Mouse (Mus musculus) midbrain, embryonic 14.5 days (tissue): Measurements from ENCODE around the gene Nelfb. TPM values are rescaled to one million over a fixed set of nuclear protein-coding genes. Genes with fewer than 3 reads are reported as not detected.

ENCODE experiments used
- ATAC-seq: fragments of 200-750 bp; cut with Nextera tagmentation; 2 replicates; pipeline ENCODE4 v1.8.0; 2017; ENCODE audit warnings: moderate number of reproducible peaks, moderate library complexity; ENCODE audit not compliant: low FRiP score, low TSS enrichment
- DNase-seq: peaks from one replicate; pipeline ENCODE4 v3.0.0-alpha.2; 2015
- H3K27ac ChIP-seq: fragments of 300-500 bp; sonication (generic); replicated peaks from 2 replicates; pipeline ENCODE4 v1.5.1; 2014; ENCODE audit warnings: mild to moderate bottlenecking, low read depth, low read length, moderate library complexity
- H3K27me3 ChIP-seq: fragments of 300-500 bp; sonication (generic); 2 replicates; pipeline ENCODE4 v1.6.1; 2014; ENCODE audit warnings: low read length, control low read depth, mixed read lengths; ENCODE audit not compliant: control insufficient read depth, insufficient read depth
- H3K36me3 ChIP-seq: fragments of 300-500 bp; sonication (generic); 2 replicates; pipeline ENCODE4 v1.6.1; 2014; ENCODE audit warnings: low read length, control low read depth; ENCODE audit not compliant: control insufficient read depth, insufficient read depth
- H3K4me1 ChIP-seq: fragments of 300-500 bp; sonication (generic); 2 replicates; pipeline ENCODE4 v1.6.1; 2014; ENCODE audit warnings: mild to moderate bottlenecking, antibody characterized with exemption, low read length, control low read depth; ENCODE audit not compliant: control insufficient read depth, insufficient read depth
- H3K4me2 ChIP-seq: fragments of 300-500 bp; sonication (generic); 2 replicates; pipeline ENCODE4 v1.6.1; 2014; ENCODE audit warnings: mild to moderate bottlenecking, low read length, moderate library complexity
- H3K4me3 ChIP-seq: fragments of 300-500 bp; sonication (generic); replicated peaks from 2 replicates; pipeline ENCODE4 v1.5.1; 2014; ENCODE audit warnings: low read depth, low read length
- H3K9ac ChIP-seq: fragments of 300-500 bp; sonication (generic); replicated peaks from 2 replicates; pipeline ENCODE4 v1.6.1; 2014; ENCODE audit warnings: mild to moderate bottlenecking, low read length, moderate library complexity
- H3K9me3 ChIP-seq: fragments of 300-500 bp; sonication (generic); 2 replicates; pipeline ENCODE4 v1.6.1; 2016; ENCODE audit warnings: low read length, control low read depth, mixed read lengths; ENCODE audit not compliant: control insufficient read depth
- WGBS: fragments of 180-500 bp; shearing (Covaris S2); extraction: QIAGEN DNeasy Blood & Tissue Kit; methylation state at CpG from one replicate; pipeline ENCODE4 v1.1.7; 2014; 5-methylcytosine and 5-hydroxymethylcytosine counted together
- polyA plus RNA-seq: library from polyadenylated mRNA; unstranded; fragments of >200 nt; fragmentation: Nextera tagmentation; extraction: Ambion mirVana; gene quantifications from 2 replicates; pipeline ENCODE4 v1.2.1, GENCODE M21; 2014

Gene Nelfb
- polyA plus RNA-seq, 1 experiment from 2014 or later = 98.7 TPM

DNA sequence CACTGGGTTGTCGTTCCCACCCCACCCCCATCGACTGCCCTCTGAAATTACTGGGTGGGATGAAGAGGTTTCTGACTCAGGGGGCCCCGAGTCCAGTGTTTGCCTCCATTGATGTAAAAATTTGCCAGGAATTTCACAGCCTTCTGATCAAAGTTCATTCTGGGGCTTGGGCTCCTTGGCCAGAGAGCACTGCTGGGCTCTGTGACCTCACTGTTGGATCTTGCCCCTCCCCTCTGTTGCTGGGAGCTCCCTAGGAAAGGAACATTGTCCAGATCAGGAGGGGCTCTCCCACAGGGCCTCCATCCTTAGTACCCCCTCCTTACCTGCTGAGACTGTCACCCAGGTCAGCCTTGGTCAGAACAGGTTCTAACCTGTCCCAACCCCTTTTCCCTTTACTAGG lies 3.2 kb upstream of the Nelfb start, which contains the start of gene Stpg3:
Gene Stpg3 (minus strand): TSS at position 194 of the 400 bp plus-strand sequence.
- 52% methylated on average over 3 of the region's 3 CpGs for WGBS

DNA sequence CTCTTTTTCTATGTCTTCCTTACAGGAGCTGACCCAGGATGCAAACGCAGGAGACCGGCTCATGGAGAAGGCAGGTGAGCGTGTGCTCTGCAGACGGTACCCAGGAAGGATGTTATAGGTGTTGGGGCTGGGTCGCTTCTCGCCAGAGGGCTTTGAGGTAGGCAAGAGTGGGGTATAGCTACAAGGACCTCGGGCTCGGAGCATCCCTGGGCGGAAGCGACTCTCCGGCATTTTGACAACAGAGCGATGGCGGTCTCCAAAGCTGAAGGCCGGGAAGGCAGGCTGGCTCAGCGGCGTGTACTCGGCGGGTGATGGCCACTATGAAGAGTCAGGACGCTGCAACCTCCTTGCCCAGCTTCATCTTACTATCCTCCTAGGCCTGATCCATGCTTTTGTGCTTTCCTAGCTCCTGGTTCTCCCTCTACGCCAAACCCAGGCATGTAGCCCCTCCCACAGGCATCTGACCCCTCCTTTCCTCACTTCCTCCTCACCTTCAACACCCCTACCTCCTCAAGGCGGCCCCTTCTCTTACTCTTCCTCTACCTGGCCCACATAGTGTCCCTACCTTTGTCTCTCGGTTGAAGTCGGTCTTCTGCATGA lies 2.1 kb upstream of the Nelfb start:
- H3K9ac ChIP-seq = no peak overlapping the region
- peaks cover 3% of the 10 kb centered on the region for H3K36me3 ChIP-seq
- no peak for ATAC-seq
- no peak overlapping the region for H3K4me3 ChIP-seq
- H3K27ac ChIP-seq = no peak overlapping the region
- H3K4me1 ChIP-seq = peaks cover 19% of the 10 kb centered on the region
- H3K4me2 ChIP-seq = no peak overlapping the region
- 74% methylated on average over 23 of the region's 23 CpGs for WGBS
- H3K27me3 ChIP-seq = no peaks in the 10 kb centered on the region
- DNase-seq = no peak
- H3K9me3 ChIP-seq = no peaks in the 10 kb centered on the region

More for the DNA sequence above, 3.2 kb upstream of the Nelfb start, which contains the start of gene Stpg3:
- H3K9ac ChIP-seq = no peak within 1 kb of the TSS
- H3K9me3 ChIP-seq = no peaks in the 10 kb centered on the region
- ATAC-seq (no peak), DNase-seq (no peak)
- no peak within 1 kb of the TSS for H3K4me2 ChIP-seq
- H3K36me3 ChIP-seq = no peaks in the 10 kb centered on the region
- peaks cover 10% of the 10 kb centered on the region for H3K4me1 ChIP-seq
- H3K27ac ChIP-seq = no peak within 1 kb of the TSS
- no peak within 1 kb of the TSS for H3K4me3 ChIP-seq
- H3K27me3 ChIP-seq = no peaks in the 10 kb centered on the region

DNA sequence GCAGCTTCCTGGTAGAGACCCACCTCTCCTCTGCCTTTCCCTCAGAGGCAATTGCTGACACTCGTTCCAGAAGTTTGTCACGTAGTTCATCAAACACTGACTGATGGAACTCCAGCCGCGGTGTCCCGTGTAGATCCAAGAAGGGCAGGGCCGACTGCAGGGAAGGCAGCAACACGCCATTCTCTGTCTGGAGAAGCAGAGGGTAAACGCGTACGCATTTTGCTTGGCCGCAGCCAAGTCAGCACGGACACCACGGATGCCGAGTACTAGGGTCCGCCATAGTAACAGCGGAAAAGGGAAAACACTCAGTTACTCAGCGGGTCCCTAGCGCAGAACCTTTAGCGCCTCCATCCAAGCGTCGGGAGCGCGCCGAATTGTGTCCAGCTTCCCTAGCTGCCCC lies 603 bp downstream of the Nelfb start:
- Histone ChIP-seq H3K4me3 (peak overlapping the region; percentile 86), H3K9me3 (no peaks in the 10 kb centered on the region), H3K4me1 (peaks cover 21% of the 10 kb centered on the region), H3K9ac (peak overlapping the region; percentile 88), H3K36me3 (peaks cover 27% of the 10 kb centered on the region), H3K4me2 (peak overlapping the region; percentile 83), H3K27ac (peak overlapping the region; percentile 92), H3K27me3 (no peaks in the 10 kb centered on the region)
- 0 out of 2 replicates have a peak, but pooled peaks have one; percentile 13 for ATAC-seq
- no peak for DNase-seq
- under 1% methylated on average over 24 of the region's 24 CpGs for WGBS

DNA sequence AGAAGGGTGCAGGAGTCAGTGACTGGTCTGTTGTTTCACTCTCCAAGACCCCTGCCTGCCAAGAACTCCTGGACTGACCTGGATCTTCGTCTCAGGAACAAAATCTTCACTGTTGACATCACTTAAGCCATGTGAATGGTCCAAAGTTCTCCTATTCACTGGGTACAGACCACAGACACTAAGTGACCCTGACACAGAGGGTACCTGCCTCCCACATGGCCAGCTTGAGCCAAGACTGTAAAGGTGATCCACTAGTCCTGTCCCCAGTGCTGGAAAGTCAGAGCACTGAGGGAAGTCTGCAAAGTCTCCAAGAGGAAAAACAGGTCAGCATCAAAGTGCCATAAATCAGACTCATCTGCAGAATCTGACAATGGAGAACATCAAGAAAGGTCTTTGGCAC lies 3.7 kb downstream of the Nelfb start:
- no peak for DNase-seq
- Histone ChIP-seq H3K4me1 (peaks cover 21% of the 10 kb centered on the region), H3K36me3 (peaks cover 58% of the 10 kb centered on the region), H3K4me2 (no peak overlapping the region), H3K9me3 (no peaks in the 10 kb centered on the region), H3K4me3 (no peak overlapping the region), H3K27me3 (no peaks in the 10 kb centered on the region), H3K27ac (no peak overlapping the region), H3K9ac (no peak overlapping the region)
- ATAC-seq = no peak
- WGBS = 86% methylated on average over 1 of the region's 1 CpGs

DNA sequence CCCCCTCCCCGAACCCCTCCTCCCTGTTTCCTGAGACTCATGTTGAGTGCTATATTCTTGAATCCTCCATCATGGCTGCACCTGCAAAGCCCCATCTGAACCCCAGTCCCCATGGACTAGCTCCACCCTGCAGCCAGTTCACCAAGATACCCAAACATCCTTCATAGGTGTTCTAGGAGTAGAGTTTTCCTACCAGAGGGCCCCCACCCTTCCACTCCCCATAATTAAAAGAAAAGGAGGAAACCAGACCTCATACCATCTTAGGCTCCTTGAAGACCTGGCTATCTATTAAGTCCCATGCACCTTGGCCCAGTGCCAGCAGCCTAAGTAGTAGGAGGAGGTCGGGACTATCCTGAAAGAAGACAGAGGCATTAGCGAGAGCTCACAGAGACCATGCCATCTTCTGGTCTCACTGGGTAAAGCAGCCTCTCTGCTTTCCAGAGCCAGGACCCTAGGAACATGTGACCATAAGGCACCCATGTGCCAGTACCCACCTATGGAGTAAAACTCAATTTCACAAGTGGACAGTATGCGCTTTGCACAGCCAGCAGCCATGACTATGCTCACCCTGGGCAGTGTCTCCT lies 7.6 kb downstream of the Nelfb start:
- no peak overlapping the region for H3K4me3 ChIP-seq
- H3K9ac ChIP-seq = no peak overlapping the region
- no peak overlapping the region for H3K27ac ChIP-seq
- H3K9me3 ChIP-seq = no peaks in the 10 kb centered on the region
- no peak for ATAC-seq
- no peaks in the 10 kb centered on the region for H3K27me3 ChIP-seq
- 0 out of 2 replicates have a peak, but pooled peaks cover 6% of the 10 kb centered on the region for H3K4me1 ChIP-seq
- peak; percentile 24 for DNase-seq
- peaks cover 93% of the 10 kb centered on the region for H3K36me3 ChIP-seq
- H3K4me2 ChIP-seq = no peak overlapping the region
- WGBS = 61% methylated on average over 4 of the region's 4 CpGs

DNA sequence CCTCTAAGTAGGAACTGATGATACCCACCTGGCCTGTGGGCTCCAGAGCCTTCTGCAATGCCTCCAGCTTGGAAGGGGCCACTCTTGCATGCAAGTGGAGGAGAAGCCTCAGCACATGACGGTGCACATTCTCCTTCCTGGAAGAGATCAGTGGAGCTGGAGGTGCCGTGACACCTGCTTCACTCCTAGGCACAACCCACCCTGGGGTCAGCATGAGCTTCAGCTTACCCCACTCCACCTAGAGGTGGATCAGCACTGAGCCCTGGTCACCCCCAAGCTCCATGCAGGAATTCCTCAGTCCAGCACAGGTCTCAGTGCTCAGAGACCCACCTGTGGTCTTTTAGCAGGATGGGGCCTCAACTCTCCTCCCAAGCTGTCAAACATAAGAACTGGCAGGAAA lies 10.7 kb downstream of the Nelfb start:
- no peaks in the 10 kb centered on the region for H3K4me1 ChIP-seq
- no peak overlapping the region for H3K4me2 ChIP-seq
- 91% methylated on average over 2 of the region's 2 CpGs for WGBS
- H3K27ac ChIP-seq = no peak overlapping the region
- H3K9ac ChIP-seq = no peak overlapping the region
- DNase-seq (no peak), ATAC-seq (no peak)
- no peak overlapping the region for H3K4me3 ChIP-seq
- peaks cover 76% of the 10 kb centered on the region for H3K36me3 ChIP-seq
- H3K27me3 ChIP-seq = peaks cover 13% of the 10 kb centered on the region
- H3K9me3 ChIP-seq = no peaks in the 10 kb centered on the region

DNA sequence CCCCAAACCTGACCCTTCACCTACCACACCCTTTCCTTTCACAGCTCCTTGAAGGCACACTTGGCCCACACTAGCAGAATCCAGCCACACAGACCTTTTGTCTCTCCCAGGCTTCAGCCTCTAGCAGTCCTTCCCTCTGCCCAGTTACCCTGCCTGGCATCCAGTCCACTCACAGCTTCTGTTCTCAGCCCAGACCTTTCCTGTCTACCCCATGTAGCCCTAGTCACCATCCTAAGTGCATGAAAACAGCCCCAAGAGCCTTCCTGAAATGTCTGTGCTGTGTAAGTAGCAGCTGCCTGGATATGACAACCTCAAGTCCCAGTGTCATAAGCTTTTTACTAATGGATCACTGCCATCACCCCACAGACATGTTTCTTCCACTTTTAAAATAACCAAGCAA lies 13.3 kb downstream of the Nelfb start:
- Histone ChIP-seq H3K9me3 (no peaks in the 10 kb centered on the region), H3K9ac (no peak overlapping the region), H3K4me3 (no peak overlapping the region), H3K4me1 (no peaks in the 10 kb centered on the region), H3K27me3 (peaks cover 20% of the 10 kb centered on the region), H3K36me3 (peaks cover 49% of the 10 kb centered on the region), H3K4me2 (no peak overlapping the region), H3K27ac (no peak overlapping the region)
- no peak for ATAC-seq
- no peak for DNase-seq

DNA sequence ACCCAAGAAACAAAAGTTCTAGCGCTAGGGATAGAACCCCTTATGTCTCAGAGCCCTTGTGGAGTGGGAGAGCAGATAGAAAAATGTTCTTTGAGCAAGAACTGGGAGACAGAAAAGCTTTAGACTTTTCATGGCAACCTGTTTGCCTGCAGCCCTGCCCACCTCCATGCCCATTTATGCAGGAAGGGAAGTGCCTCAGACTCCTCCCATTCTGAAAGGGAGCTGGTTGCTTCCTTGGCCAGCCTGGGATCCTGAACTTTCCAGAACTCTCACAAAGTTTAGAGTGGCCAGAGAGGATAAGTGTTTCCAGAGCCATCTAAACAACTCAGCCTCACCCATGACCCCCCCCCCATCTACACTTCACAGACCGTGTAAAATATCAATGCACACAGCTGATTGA lies 14.1 kb downstream of the Nelfb start:
- Histone ChIP-seq H3K4me3 (no peak overlapping the region), H3K9ac (no peak overlapping the region), H3K36me3 (peaks cover 41% of the 10 kb centered on the region), H3K9me3 (no peaks in the 10 kb centered on the region), H3K4me1 (no peaks in the 10 kb centered on the region), H3K4me2 (no peak overlapping the region), H3K27ac (no peak overlapping the region), H3K27me3 (peaks cover 20% of the 10 kb centered on the region)
- ATAC-seq (no peak), DNase-seq (no peak)
- WGBS = 32% methylated on average over 2 of the region's 2 CpGs
